8 mouse cellular contexts compared by ENCODE assay signal in the genomic region with DNA sequence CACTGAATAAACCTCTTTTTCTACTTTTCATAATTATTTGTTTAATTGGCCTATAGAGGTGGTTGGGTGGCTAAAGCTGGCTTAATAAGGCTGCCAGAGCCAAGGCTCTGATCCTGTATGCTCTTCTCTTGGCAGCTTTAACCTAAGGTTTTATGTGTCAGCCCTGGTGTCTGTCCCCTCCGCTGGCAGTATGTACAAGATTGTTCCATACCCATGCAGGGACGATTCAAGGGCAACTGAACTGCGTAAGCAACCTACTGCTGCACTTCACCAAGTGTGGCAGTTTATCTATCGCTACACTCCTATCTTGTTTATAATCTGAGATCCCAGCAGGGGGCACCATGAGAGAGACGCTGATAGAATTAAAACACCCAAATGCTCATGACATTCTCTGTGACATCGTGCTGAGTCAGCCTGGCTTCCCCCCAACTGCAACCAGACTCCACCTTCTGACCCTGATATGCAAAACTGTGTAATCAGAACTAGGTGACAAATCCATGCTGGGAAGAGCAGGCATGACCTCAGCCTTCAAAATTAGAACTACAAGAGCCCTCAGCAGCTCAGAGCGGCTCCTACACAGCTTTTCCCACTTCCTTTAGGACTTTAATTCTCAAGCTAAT. TPM values are rescaled to one million over a fixed set of nuclear protein-coding genes. Genes with fewer than 3 reads are reported as not detected.
A peak's percentile ranks its signal among the peaks of the same experiment; 100 is the strongest.
DNase-seq lines count a peak whose midpoint lies in the region; ATAC-seq and TF ChIP-seq lines count a peak whose summit lies in the region.

No protein-coding gene starts in this region.

- no peaks in the 10 kb centered on the region for H3K36me3 ChIP-seq in hindbrain, embryonic 11.5 days (ENCODE audit: control insufficient read depth, insufficient read depth, low read length)
- H3K36me3 ChIP-seq in hindbrain, embryonic 16.5 days (ENCODE audit: control insufficient read depth, insufficient read depth, low read length), result no peaks in the 10 kb centered on the region
- no peaks in the 10 kb centered on the region for H3K36me3 ChIP-seq in ES-E14 (ENCODE audit: control insufficient read depth, insufficient read depth, low read length, poor library complexity, severe bottlenecking)
- no peaks in the 10 kb centered on the region for H3K36me3 ChIP-seq in heart, embryonic 11.5 days (ENCODE audit: control insufficient read depth, insufficient read depth, low read length)
- peaks cover 4% of the 10 kb centered on the region; the same call in 1 of the 2 replicates for H3K36me3 ChIP-seq in midbrain, embryonic 10.5 days

- DNase-seq in hindbrain, embryonic 11.5 days (ENCODE audit: low spot score), result peak; percentile 13
- no peak for DNase-seq in ES-E14 (ENCODE audit: low read depth, low spot score)
- DNase-seq in cerebellum, adult 18-20 months, result peak; percentile 30 to 40
- DNase-seq in layer of hippocampus, adult 9-11 months, result peak; percentile 8
- peak; percentile 14 for DNase-seq in ovary, postnatal 14 days (ENCODE audit: low spot score)
- DNase-seq in midbrain, embryonic 10.5 days (ENCODE audit: low spot score), result no peak

- no peaks in the 10 kb centered on the region for H3K27me3 ChIP-seq in hindbrain, embryonic 11.5 days (ENCODE audit: control insufficient read depth, insufficient read depth, low read length)
- H3K27me3 ChIP-seq in hindbrain, embryonic 16.5 days (replicated peaks; ENCODE audit: control insufficient read depth, insufficient read depth, low read length), result no peaks in the 10 kb centered on the region
- no peaks in the 10 kb centered on the region for H3K27me3 ChIP-seq in heart, embryonic 11.5 days (ENCODE audit: control insufficient read depth, insufficient read depth, low read length)
- no peaks in the 10 kb centered on the region for H3K27me3 ChIP-seq in midbrain, embryonic 10.5 days (ENCODE audit: low read depth, poor library complexity, severe bottlenecking)

- no peak overlapping the region for H3K9ac ChIP-seq in hindbrain, embryonic 11.5 days (ENCODE audit: low read depth, low read length)
- no peak overlapping the region for H3K9ac ChIP-seq in hindbrain, embryonic 16.5 days (ENCODE audit: low read depth, low read length)
- no peak overlapping the region for H3K9ac ChIP-seq in ES-E14 (ENCODE audit: insufficient read depth, low read depth, low read length, poor library complexity, severe bottlenecking)
- H3K9ac ChIP-seq in heart, embryonic 11.5 days (ENCODE audit: low read depth, low read length), result no peak overlapping the region

- in situ Hi-C loops in ES-E14 (cut with MboI; ENCODE audit: low sequenced_read_pairs in 2 of 2, unreplicated experiment in 2 of 2), result no loop called here

- no peak for ATAC-seq in hindbrain, embryonic 11.5 days (ENCODE audit: low FRiP score)
- ATAC-seq in hindbrain, embryonic 16.5 days, result no peak
- ATAC-seq in heart, embryonic 11.5 days (replicated peaks; ENCODE audit: insufficient number of reproducible peaks, low FRiP score, low TSS enrichment), result peak; percentile 37; the same call in 1 of the 2 replicates

- no peaks in the 10 kb centered on the region for H3K4me1 ChIP-seq in hindbrain, embryonic 11.5 days (replicated peaks; ENCODE audit: control insufficient read depth, insufficient read depth, low read length)
- H3K4me1 ChIP-seq in hindbrain, embryonic 16.5 days (ENCODE audit: control insufficient read depth, insufficient read depth, low read depth, low read length), result no peaks in the 10 kb centered on the region
- H3K4me1 ChIP-seq in ES-E14 (ENCODE audit: control insufficient read depth in 2 of 2, insufficient read depth in 2 of 2, low read length in 2 of 2, poor library complexity in 1 of 2), result peaks cover 0 to 13% of the 10 kb centered on the region in 2 experiments; a peak in 3 of 4 replicates
- peaks cover 34% of the 10 kb centered on the region for H3K4me1 ChIP-seq in heart, embryonic 11.5 days (ENCODE audit: control insufficient read depth, insufficient read depth, low read length)
- H3K4me1 ChIP-seq in midbrain, embryonic 10.5 days, result peaks cover 18% of the 10 kb centered on the region

- no peak overlapping the region for H3K27ac ChIP-seq in hindbrain, embryonic 11.5 days (ENCODE audit: low read depth, low read length)
- H3K27ac ChIP-seq in hindbrain, embryonic 16.5 days (ENCODE audit: low read depth, low read length), result no peak overlapping the region
- H3K27ac ChIP-seq in ES-E14 (ENCODE audit: insufficient read depth, low read depth, low read length, poor library complexity, severe bottlenecking), result no peak overlapping the region
- H3K27ac ChIP-seq in heart, embryonic 11.5 days (ENCODE audit: low read depth, low read length), result peak overlapping the region; percentile 85
- H3K27ac ChIP-seq in midbrain, embryonic 10.5 days (replicated peaks), result no peak overlapping the region

- no peak overlapping the region for H3K4me2 ChIP-seq in hindbrain, embryonic 11.5 days (replicated peaks; ENCODE audit: low read depth, low read length)
- H3K4me2 ChIP-seq in hindbrain, embryonic 16.5 days (ENCODE audit: low read length), result no peak overlapping the region
- H3K4me2 ChIP-seq in heart, embryonic 11.5 days, result peak overlapping the region; percentile 40

- no peak overlapping the region for H3K4me3 ChIP-seq in hindbrain, embryonic 11.5 days (ENCODE audit: low read depth, low read length)
- no peak overlapping the region for H3K4me3 ChIP-seq in hindbrain, embryonic 16.5 days (ENCODE audit: low read length)
- H3K4me3 ChIP-seq in ES-E14 (ENCODE audit: insufficient read depth in 1 of 2, low read depth in 1 of 2, low read length in 2 of 2, poor library complexity in 1 of 2, severe bottlenecking in 1 of 2), result no peak overlapping the region
- no peak overlapping the region for H3K4me3 ChIP-seq in heart, embryonic 11.5 days (ENCODE audit: low read depth, low read length)
- H3K4me3 ChIP-seq in midbrain, embryonic 10.5 days, result no peak overlapping the region

- 71% methylated on average over 7 of the region's 7 CpGs for WGBS in hindbrain, embryonic 11.5 days
- 56% methylated on average over 7 of the region's 7 CpGs for WGBS in hindbrain, embryonic 16.5 days
- 22% methylated on average over 7 of the region's 7 CpGs for WGBS in heart, embryonic 11.5 days (ENCODE audit: insufficient replicate concordance)
- WGBS in midbrain, embryonic 10.5 days, result 83% methylated on average over 7 of the region's 7 CpGs

- no peaks in the 10 kb centered on the region for H3K9me3 ChIP-seq in hindbrain, embryonic 11.5 days (ENCODE audit: control insufficient read depth, low read length)
- H3K9me3 ChIP-seq in hindbrain, embryonic 16.5 days (ENCODE audit: control insufficient read depth, low read length), result no peaks in the 10 kb centered on the region
- H3K9me3 ChIP-seq in ES-E14 (ENCODE audit: control insufficient read depth, insufficient read depth, low read depth, low read length), result no peaks in the 10 kb centered on the region
- H3K9me3 ChIP-seq in heart, embryonic 11.5 days (replicated peaks; ENCODE audit: control insufficient read depth, low read length), result no peaks in the 10 kb centered on the region
- no peaks in the 10 kb centered on the region for H3K9me3 ChIP-seq in midbrain, embryonic 10.5 days (replicated peaks)

TF ChIP-seq in ES-E14, 5 proteins besides CTCF, POLR2A, EP300 and RAD21:
- TF ChIP-seq CHD2 (IDR thresholded peaks at IDR 0.05; ENCODE audit: low read depth, low read length) (no peak), MAFK (IDR thresholded peaks at IDR 0.05; ENCODE audit: insufficient read depth, low read depth, low read length) (peak; percentile 86), ZNF384 (IDR thresholded peaks at IDR 0.05; ENCODE audit: low read depth, low read length) (no peak), ZC3H11A (IDR thresholded peaks at IDR 0.05; ENCODE audit: borderline replicate concordance, low read depth, low read length) (no peak)
TF ChIP-seq in ES-E14: peak in this region for 1.

RNA-seq across cellular contexts. Expression of a gene that starts 55.1 kb away (rescaled TPM):
- 122 and 132 TPM in 2 replicates for polyA plus RNA-seq in hindbrain, embryonic 11.5 days (2014; fragmentation: Nextera tagmentation; extraction: Ambion mirVana)
- polyA plus RNA-seq in hindbrain, embryonic 16.5 days (2015; fragmentation: Nextera tagmentation; extraction: Ambion mirVana), result 13.0 and 20.1 TPM in 2 replicates
- 24.3 and 25.6 TPM in 2 replicates for total RNA-seq in ES-E14 (2012; rRNA removed)
- polyA plus RNA-seq in heart, embryonic 11.5 days (2014; fragmentation: Nextera tagmentation; extraction: Ambion mirVana), result 102 and 108 TPM in 2 replicates
- polyA plus RNA-seq in midbrain, embryonic 10.5 days (2016; fragmentation: Nextera tagmentation; extraction: Ambion mirVana), result 127 and 148 TPM in 2 replicates

Comparison
In these comparisons a context has a peak if more than half of its experiments do, and no peak if none do; other contexts are left out.
1. DNase-seq: peak in hindbrain, embryonic 11.5 days (single experiment), cerebellum, adult 18-20 months (2 of 2), layer of hippocampus, adult 9-11 months (single experiment) and ovary, postnatal 14 days (single experiment); none in ES-E14 (single experiment) and midbrain, embryonic 10.5 days (single experiment).